Mouse (Mus musculus): ENCODE results near the gene Rngtt. TPM values are rescaled to one million over a fixed set of nuclear protein-coding genes. Genes with fewer than 3 reads are reported as not detected.

Rngtt gene
- polyA plus RNA-seq (2021; fragmentation: Nextera tagmentation) = 12.6 and 15.3 TPM in 2 replicates
- long read RNA-seq, experiment 1, full-length matches to known transcripts = 24 of 44 reads
- long read RNA-seq, experiment 1, partial matches to known transcripts = 16 of 44 reads
- long read RNA-seq, experiment 1, other reads (novel, unspliced or antisense) = 4 of 44 reads
- long read RNA-seq, experiment 2, full-length matches to known transcripts = 133 of 154 reads
- long read RNA-seq, experiment 2, partial matches to known transcripts = 5 of 154 reads
- long read RNA-seq, experiment 2, other reads (novel, unspliced or antisense) = 16 of 154 reads

GRCm38 (mm10) chr4:33309764-33310757, at the start of gene Rngtt:
Gene Rngtt, plus strand, starts transcription at chr4:33310311.

GRCm38 (mm10) chr4:33290002-33290401, 20.1 kb upstream of the Rngtt start, which contains the start of gene Pnrc1:
Gene Pnrc1, minus strand, starts transcription at chr4:33290163.

Small RNA genes within 50 kb of the gene (microRNA-seq; reads per million reads assigned to microRNA genes)
- not detected for gene Mir8118

Other genes starting within 250 kb of the Rngtt start
- gene Gabrr2, start 247.3 kb upstream of the Rngtt start, polyA plus RNA-seq (2021; fragmentation: Nextera tagmentation) = 0.98 and 1.3 TPM in 2 replicates
- gene Gabrr1, start 177.8 kb upstream of the Rngtt start, polyA plus RNA-seq (2021; fragmentation: Nextera tagmentation) = not detected in 2 replicates
- gene Pm20d2, start 120.6 kb upstream of the Rngtt start, polyA plus RNA-seq (2021; fragmentation: Nextera tagmentation) = 1.8 and 1.9 TPM in 2 replicates
- 20.5 and 22.9 TPM in 2 replicates for gene Srsf12, start 101.3 kb upstream of the Rngtt start, polyA plus RNA-seq (2021; fragmentation: Nextera tagmentation)
- 65.8 and 105 TPM in 2 replicates for gene Pnrc1, start 20.1 kb upstream of the Rngtt start, polyA plus RNA-seq (2021; fragmentation: Nextera tagmentation)